Mouse (Mus musculus) lung, postnatal 4 days (tissue): ENCODE measurements around the gene Ppp1r3c.

Experiments
- DNase-seq, 2 experiments: peaks; one replicate each; pipeline ENCODE4 v3.0.0; 2021

Ppp1r3c gene

DNA sequence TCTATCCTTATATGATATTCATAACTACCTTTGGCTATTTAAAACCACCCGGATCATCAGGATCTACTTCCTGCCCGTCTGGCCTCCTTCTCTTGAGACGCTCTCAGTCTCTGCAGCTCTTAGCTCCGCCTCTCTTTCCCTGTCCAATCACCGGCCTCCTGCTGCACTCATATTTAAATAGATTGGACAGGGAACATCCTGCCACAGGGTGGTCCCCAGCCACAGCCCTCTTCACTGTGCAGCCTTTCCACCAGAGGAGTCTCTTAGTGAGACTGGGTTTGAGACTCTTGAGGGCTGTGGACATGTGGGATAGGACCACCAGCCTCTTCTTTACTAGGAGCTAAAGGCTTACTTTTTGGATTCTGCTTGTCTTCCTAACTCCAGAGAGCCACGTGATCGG lies 20.2 kb downstream of the Ppp1r3c start:
- no peak for DNase-seq

DNA sequence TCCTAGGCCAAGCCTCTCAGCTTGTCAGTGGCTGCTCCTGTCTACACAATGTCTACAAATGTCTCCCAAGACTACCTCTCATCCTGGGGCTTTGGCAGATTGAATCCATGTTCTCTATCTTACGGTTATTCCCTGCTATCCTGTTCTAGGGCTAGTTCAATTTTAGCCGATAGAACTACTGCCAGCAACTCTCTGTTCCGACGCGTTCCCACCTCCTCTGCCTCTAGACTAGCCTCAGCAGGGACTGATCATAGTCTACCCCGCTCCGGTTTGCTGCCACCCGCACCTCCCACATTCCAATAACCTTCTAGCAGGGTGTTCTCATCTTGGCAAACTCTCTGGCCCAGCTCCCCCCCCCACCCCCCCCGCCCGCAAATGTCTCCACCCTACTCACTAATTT lies 20.9 kb downstream of the Ppp1r3c start:
- DNase-seq, result no peak

DNA sequence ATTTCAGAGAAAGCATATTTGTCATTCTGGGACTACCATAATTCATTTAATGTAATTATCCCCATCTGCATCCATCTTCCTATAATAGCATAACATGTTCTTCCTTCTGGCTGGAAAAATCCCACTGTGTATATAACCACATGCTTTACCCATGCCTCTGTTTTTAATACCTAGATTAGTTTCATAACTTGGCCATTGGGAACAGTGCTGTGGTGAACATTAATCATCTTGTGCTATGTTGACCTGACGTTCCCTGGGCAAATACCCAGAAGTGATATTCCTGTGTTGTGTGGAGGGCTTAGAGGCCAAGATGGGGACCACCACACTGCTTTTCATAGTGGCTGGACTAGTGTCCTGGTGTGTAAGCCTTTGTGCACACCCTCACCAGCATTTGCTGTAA lies 22.0 kb downstream of the Ppp1r3c start:
- DNase-seq, result no peak

DNA sequence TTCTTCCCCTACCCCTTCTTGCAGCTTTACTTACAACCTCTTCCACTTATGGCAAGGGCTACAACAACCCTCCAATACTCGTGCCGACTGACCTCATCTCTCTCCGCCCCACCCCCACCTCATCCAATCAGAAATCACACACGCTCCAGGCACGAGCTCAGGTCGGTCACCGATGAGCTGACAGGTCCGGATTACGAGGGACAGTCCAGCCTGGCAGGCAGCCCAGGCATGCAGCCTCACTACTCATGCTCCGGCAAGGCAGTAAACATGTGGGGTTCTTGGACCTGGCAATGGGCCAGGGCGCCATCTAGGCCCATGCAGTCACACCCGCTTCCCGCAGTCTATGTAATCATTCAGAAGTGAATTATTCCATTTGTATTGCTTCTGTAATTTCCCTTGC lies 23.4 kb downstream of the Ppp1r3c start:
- peak; percentile 80 to 93 for DNase-seq

DNA sequence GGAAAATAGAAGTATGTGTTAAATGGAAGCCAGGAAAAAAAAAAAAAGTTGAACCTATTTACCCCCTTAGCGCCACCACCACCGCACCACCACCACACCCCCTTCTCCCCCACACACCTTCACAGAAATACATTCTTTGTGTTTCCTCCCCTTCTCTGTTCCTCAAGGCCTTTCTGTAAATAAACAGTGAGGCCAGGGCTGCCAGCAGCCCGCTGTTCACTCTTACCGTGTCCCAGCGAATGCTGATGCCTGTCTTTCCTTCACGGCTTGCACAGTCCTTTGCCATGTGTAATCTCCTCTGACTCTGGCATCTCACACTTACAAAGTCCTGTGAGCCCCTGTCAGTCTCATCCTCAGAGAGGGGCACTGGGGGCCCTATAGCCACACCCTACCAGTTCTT lies 30.3 kb downstream of the Ppp1r3c start:
- peak in 1 of 2 experiments; percentile 44 for DNase-seq

DNA sequence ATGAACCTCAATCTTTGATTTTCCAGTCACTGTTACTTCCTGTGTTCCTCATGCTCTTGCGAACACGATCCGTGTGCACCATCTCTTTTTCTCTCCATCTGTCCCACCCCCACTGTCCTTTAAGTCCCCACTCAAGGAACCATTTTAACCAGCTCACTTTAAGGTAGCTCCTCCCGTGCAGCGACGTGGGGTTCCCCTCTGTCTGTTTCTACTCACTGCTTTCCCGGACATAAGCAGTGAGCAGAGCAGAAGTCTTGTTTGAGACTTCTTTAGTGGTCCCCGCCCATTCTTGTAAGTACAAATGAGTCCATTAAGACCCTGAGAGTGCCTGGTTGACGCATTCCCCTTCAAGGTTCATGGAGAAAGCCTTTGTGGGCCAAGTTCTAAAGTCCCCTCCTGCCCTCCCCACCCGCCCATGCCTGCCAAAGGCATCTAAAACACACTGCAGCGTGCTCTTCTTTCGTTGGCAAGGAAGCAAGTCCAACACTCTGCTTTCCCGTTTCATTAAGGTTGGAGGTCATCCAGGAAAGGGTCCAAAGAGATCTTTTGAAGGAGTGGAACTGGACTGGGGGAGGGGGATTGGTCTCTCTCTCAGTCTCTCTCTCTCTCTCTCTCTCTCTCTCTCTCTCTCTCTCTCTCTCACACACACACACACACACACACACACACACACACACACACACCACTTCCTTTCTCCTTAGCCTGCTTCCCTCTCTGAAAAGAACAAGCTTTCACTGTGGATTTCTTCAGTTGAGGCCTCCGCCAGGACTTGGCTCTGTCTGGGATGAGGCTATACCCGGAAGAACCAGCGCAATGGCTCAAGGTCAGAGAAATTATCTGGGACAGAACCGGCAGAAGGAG lies 30.9 kb downstream of the Ppp1r3c start:
- DNase-seq, result peak; percentile 62 to 68

DNA sequence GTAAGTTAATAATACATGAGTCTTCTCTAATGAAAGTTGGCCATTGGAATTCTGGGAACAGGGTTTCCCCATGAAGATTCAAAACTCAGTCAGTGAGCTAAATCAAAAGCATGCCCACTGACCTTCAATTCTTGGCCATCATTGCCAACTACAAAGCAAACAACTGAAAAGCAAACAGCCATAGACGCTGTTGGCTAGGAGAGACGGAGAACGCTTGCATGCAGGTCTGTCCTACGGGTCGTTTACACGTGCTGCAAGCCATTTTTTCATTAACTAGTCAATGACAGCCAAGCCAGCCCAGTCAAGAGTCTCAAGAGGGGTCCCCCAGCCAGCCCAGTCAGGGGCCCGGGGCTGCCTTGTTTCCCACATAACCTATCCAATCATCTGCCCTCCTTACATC lies 31.7 kb downstream of the Ppp1r3c start:
- DNase-seq, result no peak

DNA sequence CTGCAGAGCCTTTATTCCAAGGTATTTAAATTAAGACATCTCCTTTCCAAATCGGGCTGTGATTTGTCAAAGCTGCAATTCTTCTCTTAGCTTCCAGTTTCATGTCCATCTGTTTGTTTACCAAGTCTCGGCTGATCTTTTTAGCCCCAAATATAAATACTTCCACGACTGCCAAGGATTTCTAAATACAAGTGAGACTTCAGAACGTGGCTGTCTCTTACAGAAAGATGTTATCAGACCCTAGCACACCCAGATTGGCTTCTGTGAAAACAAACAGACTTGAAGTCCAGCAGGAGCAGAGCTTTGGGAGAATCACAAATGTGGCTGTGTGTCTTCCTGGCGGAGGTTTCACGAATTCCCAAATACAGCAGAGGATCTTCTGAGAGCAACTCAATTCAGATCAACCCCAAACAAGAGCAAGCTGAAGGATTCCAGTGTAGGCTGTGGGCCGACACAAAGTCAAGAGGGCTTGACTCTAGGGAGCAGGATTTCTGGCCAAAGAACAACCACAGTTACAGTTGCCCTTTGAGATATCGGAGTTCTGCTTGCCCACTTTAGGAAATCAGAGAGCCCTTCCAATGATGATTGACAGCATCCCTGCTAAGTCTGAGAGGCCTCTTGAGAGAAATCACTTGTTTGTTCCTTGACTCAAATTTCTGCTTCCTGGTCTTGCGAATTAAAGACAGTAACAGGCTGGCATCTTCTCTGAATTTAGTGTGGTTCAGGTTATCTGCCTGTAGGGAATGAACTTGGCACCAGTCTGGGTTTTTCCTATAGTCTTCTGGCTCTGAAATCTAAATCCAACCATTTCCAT lies 34.4 kb downstream of the Ppp1r3c start:
- DNase-seq, result peak; percentile 30 to 53

DNA sequence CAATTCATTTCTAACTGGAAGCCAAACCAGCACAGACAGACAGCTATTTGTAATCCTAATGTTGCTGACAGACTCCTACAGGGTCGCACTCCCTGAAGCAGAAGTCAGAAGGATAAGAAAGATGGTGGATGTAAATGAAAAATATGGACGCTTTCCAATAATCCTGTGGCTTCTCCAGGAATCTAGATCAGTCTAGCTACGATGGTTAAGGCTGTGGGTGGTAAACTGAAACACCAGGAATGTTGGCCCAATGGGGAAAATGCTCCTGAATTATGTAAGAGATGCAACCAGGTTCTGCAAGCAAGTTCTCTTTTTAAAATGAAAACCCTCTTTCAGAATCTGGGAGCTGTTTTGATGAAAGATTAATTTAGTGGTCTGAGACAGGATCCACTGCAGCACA lies 35.1 kb downstream of the Ppp1r3c start:
- DNase-seq, result no peak

DNA sequence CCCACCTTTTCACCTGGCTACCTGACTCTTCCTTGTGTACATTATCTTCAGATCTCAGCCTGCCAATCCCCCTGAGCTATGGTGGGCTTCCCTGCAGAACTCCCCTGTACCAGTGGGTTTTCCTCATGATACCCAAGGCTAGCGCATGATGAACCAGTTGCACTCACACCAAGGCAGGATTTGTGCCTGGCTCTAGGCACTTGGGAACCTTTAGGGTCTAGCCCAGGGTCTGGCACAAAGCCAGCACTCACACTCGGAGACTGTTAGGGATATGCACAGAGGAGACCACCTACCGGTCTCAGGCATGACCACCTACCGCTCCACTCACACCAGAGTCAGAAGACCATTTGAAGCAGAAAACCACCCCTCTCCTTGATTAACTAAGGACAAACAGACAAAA lies 35.5 kb downstream of the Ppp1r3c start:
- no peak for DNase-seq

DNA sequence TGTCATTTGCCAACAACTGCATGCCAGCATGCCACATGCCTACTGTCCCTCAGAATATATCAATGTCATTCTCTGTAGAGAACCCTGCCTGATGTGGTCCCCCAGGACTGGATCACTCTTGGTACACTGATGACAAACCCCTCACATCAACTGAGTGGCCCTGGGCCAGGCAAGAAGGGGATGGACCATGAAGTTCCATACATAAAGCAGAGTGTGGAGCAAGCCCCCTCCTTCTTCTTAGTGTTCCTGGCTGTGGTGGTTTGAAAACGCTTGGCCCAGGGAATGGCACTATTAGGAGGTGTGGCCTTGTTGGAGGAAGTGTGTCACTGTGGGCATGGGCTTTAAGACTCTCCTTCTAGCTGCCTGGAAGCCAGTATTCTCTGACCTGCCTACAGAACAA lies 37.3 kb downstream of the Ppp1r3c start:
- DNase-seq, result no peak

DNA sequence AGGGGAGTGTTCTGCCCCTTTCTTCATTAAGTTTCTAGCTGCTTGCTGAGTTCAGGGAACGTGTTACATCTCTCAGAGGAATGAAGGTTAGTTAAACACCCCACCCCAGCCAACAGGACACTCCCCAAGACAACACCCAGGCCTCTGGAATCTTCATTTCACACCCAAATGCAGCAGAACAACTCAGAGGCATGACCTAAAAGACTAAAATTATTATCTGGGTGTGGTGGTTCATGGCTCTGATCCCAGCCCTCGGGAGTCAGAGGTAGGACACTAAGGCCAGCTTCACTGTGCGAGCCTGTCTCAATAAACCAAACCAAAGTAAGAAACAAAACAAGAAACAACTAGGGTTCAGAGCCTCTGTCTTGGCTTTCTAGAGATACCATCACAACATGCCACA lies 38.3 kb downstream of the Ppp1r3c start:
- DNase-seq, result no peak

DNA sequence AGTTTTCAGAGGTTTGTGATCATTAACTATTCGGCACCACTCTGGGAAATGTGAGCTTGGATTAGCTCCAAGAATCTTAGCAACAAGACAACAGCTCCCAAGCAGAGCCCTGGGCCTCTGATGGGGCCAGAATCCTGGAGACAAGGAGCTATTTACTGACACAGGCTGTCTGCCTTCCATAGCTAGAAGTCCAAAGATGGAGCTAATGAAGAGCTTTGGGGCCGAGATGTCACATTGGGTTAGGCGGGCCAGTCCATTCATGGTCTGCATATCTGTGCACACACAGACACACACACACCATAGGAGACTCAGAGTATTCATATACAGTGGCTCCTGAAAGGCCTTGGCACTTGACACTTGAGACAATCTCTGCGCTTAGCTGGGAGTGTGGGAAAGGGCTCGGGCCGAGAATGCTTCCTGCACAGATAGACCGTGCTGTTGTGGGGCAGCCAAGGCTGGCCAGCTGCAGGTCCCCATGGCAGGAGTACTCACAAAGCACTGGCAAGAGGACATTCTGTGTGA lies 39.8 kb downstream of the Ppp1r3c start:
- peak; percentile 41 to 77 for DNase-seq

DNA sequence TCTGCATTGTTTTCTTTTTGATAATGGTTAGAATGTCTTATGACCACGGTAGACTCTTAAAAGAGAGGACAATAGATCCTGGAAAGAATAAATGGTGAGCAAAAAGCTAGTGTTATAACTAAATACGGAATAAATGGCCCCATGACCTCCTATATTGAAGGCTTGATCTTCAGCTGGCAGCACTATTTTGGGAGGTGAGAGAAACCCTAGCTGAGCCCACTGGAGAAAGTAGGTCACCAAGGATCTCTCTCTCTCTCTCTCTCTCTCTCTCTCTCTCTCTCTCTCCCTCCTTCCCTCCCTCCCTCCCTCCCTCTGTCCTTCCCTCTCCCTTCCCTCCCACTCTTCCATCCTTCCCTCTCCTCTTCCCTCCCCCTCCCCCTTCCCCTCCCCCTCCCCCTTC lies 42.9 kb downstream of the Ppp1r3c start:
- DNase-seq, result no peak

DNA sequence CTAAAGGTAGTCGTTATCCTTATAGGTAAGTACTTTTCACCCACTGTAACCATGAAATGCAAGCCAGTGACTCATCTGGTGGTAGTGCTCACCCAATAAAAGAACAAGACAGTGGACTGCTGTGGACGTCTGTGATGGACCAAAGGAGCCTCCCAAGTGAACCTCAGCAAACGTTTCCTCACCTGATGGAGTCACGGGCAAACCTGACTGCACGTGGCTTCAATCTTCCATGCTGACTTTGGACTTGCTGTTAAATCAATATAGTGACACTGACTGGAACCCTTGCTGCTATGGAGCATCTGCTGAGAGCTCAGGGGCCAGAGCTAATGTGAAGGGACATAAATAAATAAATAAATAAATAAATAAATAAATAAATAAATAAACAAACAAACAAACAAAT lies 44.5 kb downstream of the Ppp1r3c start:
- DNase-seq, result no peak

DNA sequence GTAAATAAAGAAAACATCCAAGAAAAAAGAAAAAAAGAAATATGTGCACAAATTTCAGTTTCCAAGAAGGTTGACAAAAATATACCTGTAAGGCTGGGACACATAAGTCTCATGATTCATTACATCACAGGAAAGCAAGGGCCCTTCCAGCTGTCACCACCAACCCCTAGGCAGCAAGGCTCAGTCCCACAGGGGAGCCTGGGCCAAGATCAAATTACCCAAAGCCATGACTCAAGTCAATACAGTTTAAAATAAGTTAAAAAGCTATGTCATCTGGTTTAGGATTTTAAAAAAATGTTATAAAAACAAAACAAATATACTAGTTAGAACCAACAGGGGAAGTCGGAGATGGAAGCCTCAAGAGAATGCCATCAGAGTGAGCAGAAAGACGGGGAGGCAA lies 45.2 kb downstream of the Ppp1r3c start:
- no peak for DNase-seq

DNA sequence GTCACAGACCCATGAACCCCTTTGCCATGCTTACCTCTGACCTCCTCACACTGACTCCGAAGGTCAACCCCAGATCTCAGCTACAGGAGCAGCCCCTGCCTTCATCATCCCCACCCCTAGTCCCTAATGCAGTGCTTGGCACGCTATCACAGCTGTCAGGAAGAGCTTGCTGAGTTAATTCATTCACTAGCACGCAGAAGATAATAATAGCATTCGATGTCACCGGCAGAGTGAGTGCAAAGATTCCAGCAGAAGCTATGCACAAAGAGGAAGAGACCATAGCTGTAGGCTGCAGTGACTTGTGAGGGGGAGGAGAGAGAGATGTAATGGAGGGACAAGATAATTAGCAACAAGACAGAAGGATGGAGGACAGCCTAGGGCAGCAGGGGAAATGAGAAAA lies 47.2 kb downstream of the Ppp1r3c start:
- DNase-seq, result peak in 1 of 2 experiments; percentile 55

DNA sequence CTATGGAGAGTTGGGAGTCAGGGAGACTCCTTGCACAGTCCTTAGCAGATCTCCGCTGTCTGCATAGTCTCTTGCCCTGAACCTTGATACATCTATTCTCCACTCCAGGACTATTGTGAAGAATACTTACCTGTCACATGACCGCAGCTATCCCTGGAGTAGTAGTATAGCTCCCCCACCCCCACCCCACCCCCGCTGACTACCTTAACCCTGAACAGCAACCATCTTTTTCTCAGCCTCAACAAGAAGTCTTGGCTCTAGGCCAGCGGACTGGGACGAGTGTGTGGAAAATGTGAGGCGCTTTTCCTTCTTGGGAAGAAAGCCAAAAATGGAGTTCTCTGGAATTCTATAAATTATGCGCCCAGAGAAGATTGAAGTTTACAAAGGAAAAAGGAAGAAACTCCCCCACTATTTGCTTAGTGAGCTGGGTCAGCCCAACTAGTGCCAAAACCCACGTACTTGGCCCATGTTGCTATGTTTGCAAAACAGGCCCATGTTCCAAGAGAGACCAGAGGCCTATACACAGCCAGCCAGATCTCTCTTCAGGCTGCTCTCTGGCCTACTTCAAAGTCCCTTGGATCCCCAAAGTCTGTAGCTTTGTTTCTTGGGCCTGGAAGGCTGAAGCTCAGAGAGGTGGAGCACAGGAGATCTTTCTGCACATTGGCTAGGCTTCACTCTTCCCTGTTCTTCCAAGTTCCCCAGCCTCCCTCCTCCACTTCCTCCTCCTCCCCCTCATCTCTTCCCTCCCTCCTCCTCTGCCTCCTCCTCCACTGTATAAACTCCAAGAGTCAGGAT lies 48.4 kb downstream of the Ppp1r3c start:
- peak; percentile 90 to 93 for DNase-seq

DNA sequence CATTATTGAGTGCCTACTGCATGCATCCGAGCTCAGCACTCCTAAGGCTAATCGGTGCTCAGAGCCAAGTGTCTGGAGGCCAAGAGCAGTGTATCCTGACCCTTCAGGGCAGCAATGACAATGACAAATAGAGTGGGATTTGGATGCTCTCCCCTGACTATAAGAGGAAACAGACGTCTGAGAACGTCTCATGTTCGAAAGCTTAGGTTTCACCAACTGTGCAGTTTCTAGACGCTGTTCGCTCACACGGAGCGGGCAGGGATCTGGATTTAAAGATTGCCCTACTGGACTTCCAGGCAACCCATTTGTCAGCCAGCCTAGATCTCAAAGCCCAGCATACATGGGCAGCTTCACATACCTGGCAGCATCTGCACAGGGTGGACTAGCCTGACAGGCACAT lies 49.4 kb downstream of the Ppp1r3c start:
- DNase-seq, result peak in 1 of 2 experiments; percentile 50

DNA sequence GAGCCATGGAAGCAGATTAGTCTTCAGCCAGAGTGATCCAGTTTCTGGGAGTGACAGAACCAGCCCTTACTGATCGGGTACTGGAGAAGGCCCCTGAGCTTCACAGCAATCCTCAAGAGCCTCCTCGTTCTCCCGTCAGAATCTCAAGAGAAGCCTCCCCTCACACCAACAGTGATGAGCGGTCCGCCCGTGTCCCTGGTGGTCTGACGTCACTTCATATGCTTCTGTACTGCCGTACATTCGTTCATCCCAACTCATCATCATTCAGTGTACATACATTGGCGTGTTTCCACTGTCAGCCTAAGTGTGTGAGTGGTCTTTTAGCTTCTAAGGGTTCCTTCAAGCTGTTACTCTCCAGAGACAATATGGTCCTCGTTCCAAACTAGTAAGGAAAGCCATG lies 50.4 kb downstream of the Ppp1r3c start:
- DNase-seq, result no peak

DNA sequence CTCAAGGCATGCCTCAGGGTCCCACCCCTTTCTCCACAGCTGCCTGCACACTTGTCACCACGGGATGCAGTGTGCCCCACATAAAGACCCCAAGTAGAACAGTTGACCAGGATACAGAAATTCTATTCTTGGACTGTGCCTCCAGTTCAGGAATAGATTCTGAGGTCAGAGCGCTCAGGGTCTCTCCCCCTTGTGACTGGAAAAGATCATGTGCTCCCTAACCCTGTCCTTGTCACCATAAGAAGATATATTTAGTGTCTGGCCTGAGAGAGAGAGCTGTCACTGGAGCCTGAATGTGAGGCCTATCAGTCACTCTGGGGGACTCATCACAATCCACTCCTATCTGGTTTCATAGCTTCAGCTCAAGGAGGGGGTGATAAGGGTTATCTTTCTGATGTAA lies 53.9 kb downstream of the Ppp1r3c start:
- DNase-seq, result no peak
